Mouse (Mus musculus) myocyte (in vitro differentiated cells): ENCODE data around the gene Htr6. TPM values are rescaled to one million over a fixed set of nuclear protein-coding genes. Genes with fewer than 3 reads are reported as not detected.

Experiments used
- H3K27me3 ChIP-seq: one replicate; pipeline ENCODE4 v1.6.1; 2011; ENCODE audit not compliant: control insufficient read depth, insufficient read depth, insufficient read length
- H3K36me3 ChIP-seq: one replicate; pipeline ENCODE4 v1.6.1; 2011; ENCODE audit not compliant: control insufficient read depth, insufficient read depth
- H3K4me2 ChIP-seq: one replicate; pipeline ENCODE4 v1.6.1; 2011; ENCODE audit warnings: low read depth, control low read depth
- H3K4me3 ChIP-seq: one replicate; pipeline ENCODE4 v1.5.1; 2011; ENCODE audit warnings: mild to moderate bottlenecking, control low read depth, moderate library complexity
- H3K79me2 ChIP-seq: one replicate; pipeline ENCODE4 v1.6.1; 2011; ENCODE audit not compliant: control insufficient read depth, insufficient read depth
- H3ac ChIP-seq: one replicate; pipeline ENCODE4 v1.6.1; 2011; ENCODE audit not compliant: control insufficient read depth, insufficient read length
- CEBPB ChIP-seq: IDR thresholded peaks from 2 replicates; pipeline ENCODE4 v1.6.1; 2011; ENCODE audit warnings: mild to moderate bottlenecking, moderate library complexity; ENCODE audit not compliant: poor library complexity, insufficient read depth, severe bottlenecking
- E2F4 ChIP-seq: IDR thresholded peaks from one replicate; pipeline ENCODE4 v1.6.1; 2011; ENCODE audit warnings: mild to moderate bottlenecking, control low read depth, moderate library complexity; ENCODE audit not compliant: insufficient read depth
- MAX ChIP-seq: IDR thresholded peaks from one replicate; pipeline ENCODE4 v1.6.1; 2011; ENCODE audit warnings: low read depth, mild to moderate bottlenecking, control low read depth
- MYOD1 ChIP-seq, 3 experiments: IDR thresholded peaks; one replicate each; pipeline ENCODE4 v1.6.1; 2011; ENCODE audit warnings: control low read depth in 2 of 3, low read depth in 2 of 3, mild to moderate bottlenecking in 2 of 3, moderate library complexity in 1 of 3; ENCODE audit not compliant: insufficient read length in 2 of 3, control insufficient read depth in 1 of 3
- MYOG ChIP-seq, 3 experiments: IDR thresholded peaks; one replicate each; pipeline ENCODE4 v1.6.1; 2011; ENCODE audit warnings: control low read depth in 2 of 3, low read depth in 2 of 3, mild to moderate bottlenecking in 2 of 3; ENCODE audit not compliant: insufficient read length in 2 of 3, control insufficient read depth in 1 of 3, insufficient read depth in 1 of 3
- POLR2A ChIP-seq: IDR thresholded peaks from one replicate; pipeline ENCODE4 v1.6.1; 2011; ENCODE audit warnings: low read depth, mild to moderate bottlenecking, control low read depth, moderate library complexity; ENCODE audit not compliant: insufficient read length
- POLR2AphosphoS2 ChIP-seq: IDR thresholded peaks from one replicate; pipeline ENCODE4 v1.6.1; 2011; ENCODE audit warnings: low read depth, control low read depth; ENCODE audit not compliant: insufficient read length
- REST ChIP-seq: IDR thresholded peaks from one replicate; pipeline ENCODE4 v1.6.1; 2011; ENCODE audit warnings: mild to moderate bottlenecking, control low read depth, moderate library complexity; ENCODE audit not compliant: insufficient read depth, insufficient read length
- SRF ChIP-seq: IDR thresholded peaks from one replicate; pipeline ENCODE4 v1.6.1; 2011; ENCODE audit warnings: low read depth; ENCODE audit not compliant: control insufficient read depth, insufficient read length
- TCF12 ChIP-seq: IDR thresholded peaks from one replicate; pipeline ENCODE4 v1.6.1; 2011; ENCODE audit warnings: mild to moderate bottlenecking, control low read depth; ENCODE audit not compliant: poor library complexity, insufficient read depth, severe bottlenecking
- TCF3 ChIP-seq: IDR thresholded peaks from one replicate; pipeline ENCODE4 v1.6.1; 2011; ENCODE audit warnings: low read depth, control low read depth; ENCODE audit not compliant: insufficient read length
- USF1 ChIP-seq: IDR thresholded peaks from one replicate; pipeline ENCODE4 v1.6.1; 2011; ENCODE audit warnings: low read depth, mild to moderate bottlenecking, control low read depth, moderate library complexity
- polyA plus RNA-seq: library from polyadenylated mRNA; unstranded; fragments of >200 nt; fragmentation: generic; extraction: Trizol; gene quantifications from one replicate; pipeline ENCODE4 v1.2.1, GENCODE M21; 2012; ENCODE audit warnings: missing spikeins

Gene Htr6
- polyA plus RNA-seq, 1 experiment = 0.08 TPM

DNA sequence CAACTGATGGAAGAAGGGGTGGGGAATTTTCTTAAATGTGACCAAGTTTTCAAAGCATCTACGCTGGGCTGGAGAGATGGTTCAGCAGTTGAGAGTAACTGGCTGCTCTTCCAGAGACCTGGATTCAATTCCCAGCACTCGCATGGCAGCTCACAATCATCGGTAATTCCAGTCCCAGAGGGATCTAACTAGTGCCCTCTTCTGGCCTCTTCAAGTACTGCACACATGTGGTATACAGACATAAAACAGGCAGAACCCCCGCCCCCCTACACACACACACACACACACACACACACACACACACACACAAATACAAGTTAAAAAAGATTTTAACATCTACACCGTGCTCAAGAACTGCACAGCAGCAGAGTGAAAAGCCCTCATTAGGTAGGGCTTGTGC, 40.4 kb upstream of the Htr6 start:
- no peak for TF ChIP-seq POLR2A
- no peak for TF ChIP-seq MYOD1 (IDR thresholded peaks at IDR 0.05; ENCODE audit: control insufficient read depth in 1 of 3, insufficient read length in 2 of 3, low read depth in 2 of 3)
- TF ChIP-seq MYOG (IDR thresholded peaks at IDR 0.05; ENCODE audit: control insufficient read depth in 1 of 3, insufficient read depth in 1 of 3, insufficient read length in 2 of 3, low read depth in 2 of 3) = no peak
- TF ChIP-seq CEBPB = no peak
- TF ChIP-seq REST = no peak
- no peak for TF ChIP-seq E2F4
- TF ChIP-seq SRF = no peak
- no peak for TF ChIP-seq TCF3
- no peak for TF ChIP-seq MAX
- TF ChIP-seq TCF12 = no peak
- TF ChIP-seq POLR2AphosphoS2 = no peak
- no peak for TF ChIP-seq USF1
- Histone ChIP-seq H3K79me2 (peaks cover 93% of the 10 kb centered on the region), H3K4me3 (no peak overlapping the region), H3K4me2 (no peak overlapping the region), H3K27me3 (no peaks in the 10 kb centered on the region), H3ac (no peak overlapping the region), H3K36me3 (no peaks in the 10 kb centered on the region)

DNA sequence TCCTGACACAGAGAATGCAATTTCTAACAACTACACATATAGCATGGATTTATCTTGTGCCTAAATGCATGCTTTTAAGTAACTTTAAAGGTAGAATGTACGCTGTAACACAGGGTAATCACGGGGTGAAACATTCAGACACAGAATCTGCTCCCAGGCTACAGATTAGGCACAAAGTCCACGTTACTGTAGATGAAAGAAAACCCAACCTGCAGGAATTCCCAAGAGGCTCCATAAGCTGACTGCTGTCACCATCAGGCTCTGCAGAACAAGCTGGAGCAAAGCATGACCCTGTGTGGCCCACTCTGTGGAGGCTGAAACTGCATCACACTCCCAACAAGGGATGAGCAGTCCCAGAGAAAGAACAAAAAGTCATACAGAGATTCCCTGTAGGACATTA, 37.1 kb upstream of the Htr6 start:
- H3K27me3 ChIP-seq = no peaks in the 10 kb centered on the region
- TF ChIP-seq POLR2AphosphoS2 (no peak), TCF12 (no peak), E2F4 (no peak), USF1 (no peak), MAX (no peak), SRF (no peak), REST (no peak), CEBPB (no peak), POLR2A (no peak), MYOG (IDR thresholded peaks at IDR 0.05; ENCODE audit: control insufficient read depth in 1 of 3, insufficient read depth in 1 of 3, insufficient read length in 2 of 3, low read depth in 2 of 3) (no peak), MYOD1 (IDR thresholded peaks at IDR 0.05; ENCODE audit: control insufficient read depth in 1 of 3, insufficient read length in 2 of 3, low read depth in 2 of 3) (no peak), TCF3 (no peak)
- peaks cover 89% of the 10 kb centered on the region for H3K79me2 ChIP-seq
- H3K4me2 ChIP-seq = no peak overlapping the region
- no peaks in the 10 kb centered on the region for H3K36me3 ChIP-seq
- no peak overlapping the region for H3K4me3 ChIP-seq
- H3ac ChIP-seq = no peak overlapping the region

DNA sequence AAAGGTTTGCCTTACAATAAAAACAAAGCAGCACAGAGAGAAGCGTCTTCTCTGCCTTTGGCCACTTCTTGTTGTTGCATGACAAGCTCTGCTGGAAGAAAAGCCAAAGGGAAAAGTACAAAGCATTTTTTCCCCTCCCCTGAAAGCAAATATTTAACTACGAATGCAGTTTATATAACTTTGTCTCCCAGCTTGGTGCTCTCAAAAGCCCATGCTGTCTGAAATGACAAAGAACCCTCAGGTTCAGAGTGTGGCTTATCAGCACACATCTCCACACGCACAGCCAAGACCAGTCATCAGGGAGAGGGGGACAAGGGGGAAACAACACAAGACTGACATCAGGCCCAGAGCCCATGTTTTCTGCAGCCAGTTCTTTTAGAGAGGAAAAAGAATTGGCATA, 36.1 kb upstream of the Htr6 start:
- Histone ChIP-seq H3K36me3 (no peaks in the 10 kb centered on the region), H3K4me3 (no peak overlapping the region), H3K4me2 (no peak overlapping the region), H3K27me3 (no peaks in the 10 kb centered on the region), H3K79me2 (peaks cover 91% of the 10 kb centered on the region), H3ac (no peak overlapping the region)
- TF ChIP-seq USF1 (no peak), POLR2A (no peak), POLR2AphosphoS2 (no peak), TCF12 (no peak), CEBPB (no peak), SRF (no peak), MAX (no peak), MYOG (IDR thresholded peaks at IDR 0.05; ENCODE audit: control insufficient read depth in 1 of 3, insufficient read depth in 1 of 3, insufficient read length in 2 of 3, low read depth in 2 of 3) (no peak), E2F4 (no peak), MYOD1 (IDR thresholded peaks at IDR 0.05; ENCODE audit: control insufficient read depth in 1 of 3, insufficient read length in 2 of 3, low read depth in 2 of 3) (no peak)

DNA sequence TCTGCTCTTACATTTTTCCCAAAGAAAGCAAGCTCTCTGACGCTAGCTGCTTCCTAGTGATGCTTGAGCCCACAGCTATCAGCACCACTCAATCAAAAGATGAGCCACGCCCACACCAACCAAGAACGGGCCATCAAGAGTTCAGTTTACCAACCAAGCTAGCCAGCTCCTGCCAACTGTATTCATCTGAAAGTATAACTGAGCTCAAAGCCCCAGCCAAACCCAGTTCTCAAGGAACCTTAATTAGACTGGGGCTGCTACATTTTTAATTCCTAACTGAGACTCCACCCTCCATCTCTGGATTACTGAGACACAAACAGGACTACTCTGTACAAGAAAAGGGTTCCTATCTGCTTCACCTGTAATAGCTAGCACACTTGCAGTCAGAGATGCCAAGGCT, 35.5 kb upstream of the Htr6 start:
- Histone ChIP-seq H3K4me3 (no peak overlapping the region), H3K36me3 (no peaks in the 10 kb centered on the region), H3K27me3 (no peaks in the 10 kb centered on the region), H3ac (no peak overlapping the region), H3K79me2 (peaks cover 87% of the 10 kb centered on the region), H3K4me2 (no peak overlapping the region)
- TF ChIP-seq MYOG (IDR thresholded peaks at IDR 0.05; ENCODE audit: control insufficient read depth in 1 of 3, insufficient read depth in 1 of 3, insufficient read length in 2 of 3, low read depth in 2 of 3) = no peak
- TF ChIP-seq POLR2AphosphoS2 = no peak
- TF ChIP-seq REST = no peak
- TF ChIP-seq TCF3 = no peak
- TF ChIP-seq E2F4 = no peak
- TF ChIP-seq CEBPB = no peak
- no peak for TF ChIP-seq USF1
- no peak for TF ChIP-seq SRF
- TF ChIP-seq POLR2A = no peak
- no peak for TF ChIP-seq TCF12
- TF ChIP-seq MYOD1 (IDR thresholded peaks at IDR 0.05; ENCODE audit: control insufficient read depth in 1 of 3, insufficient read length in 2 of 3, low read depth in 2 of 3) = no peak
- no peak for TF ChIP-seq MAX
